ENCODE assay signal across 8 mouse cellular contexts in genomic region chr19:10388615-10389313, GRCm38 (mm10). TPM values are rescaled to one million over a fixed set of nuclear protein-coding genes. Genes with fewer than 3 reads are reported as not detected.
DNase-seq lines count a peak whose midpoint lies in the region; ATAC-seq and TF ChIP-seq lines count a peak whose summit lies in the region.

Gene Syt7, plus strand, starts transcription at chr19:10389090.

- H3K9me3 ChIP-seq in ES-E14 (ENCODE audit: control insufficient read depth, insufficient read depth, low read depth, low read length) = no peaks in the 10 kb centered on the region
- H3K9me3 ChIP-seq in forebrain, postnatal 0 days (ENCODE audit: low read length) = no peaks in the 10 kb centered on the region
- no peaks in the 10 kb centered on the region for H3K9me3 ChIP-seq in neural tube, embryonic 15.5 days (replicated peaks)

- H3K9ac ChIP-seq in ES-E14 (ENCODE audit: insufficient read depth, low read depth, low read length, poor library complexity, severe bottlenecking) = peak within 1 kb of the TSS; percentile 78
- H3K9ac ChIP-seq in forebrain, postnatal 0 days = peak within 1 kb of the TSS; percentile 81
- peak within 1 kb of the TSS; percentile 75 for H3K9ac ChIP-seq in neural tube, embryonic 15.5 days (replicated peaks)

- H3K36me3 ChIP-seq in ES-E14 (ENCODE audit: control insufficient read depth, insufficient read depth, low read length, poor library complexity, severe bottlenecking) = no peaks in the 10 kb centered on the region
- H3K36me3 ChIP-seq in forebrain, postnatal 0 days (ENCODE audit: insufficient read depth) = no peaks in the 10 kb centered on the region
- H3K36me3 ChIP-seq in neural tube, embryonic 15.5 days = no peaks in the 10 kb centered on the region

- TF ChIP-seq POLR2A in lung, adult 2 months (IDR thresholded peaks at IDR 0.05; ENCODE audit: borderline replicate concordance, extremely low read depth, low read depth, low read length) = no peak

- peak; percentile 86 for DNase-seq in ES-E14 (ENCODE audit: low read depth, low spot score)
- peak; percentile 91 for DNase-seq in cerebellum, adult 8-10 months
- peak; percentile 91 for DNase-seq in forebrain, postnatal 0 days
- peak; percentile 98 for DNase-seq in heart, postnatal 4 days
- DNase-seq in layer of hippocampus, adult 2 months (ENCODE audit: low spot score in 2 of 2) = peak; percentile 72 to 82
- DNase-seq in lung, adult 2 months = peak; percentile 92
- peak; percentile 95 for DNase-seq in testis, postnatal 14 days (ENCODE audit: low spot score)

- peak within 1 kb of the TSS; percentile 70 for H3K4me2 ChIP-seq in forebrain, postnatal 0 days (ENCODE audit: low read depth)
- peak within 1 kb of the TSS; percentile 76 for H3K4me2 ChIP-seq in neural tube, embryonic 15.5 days

- H3K4me3 ChIP-seq in ES-E14 (ENCODE audit: insufficient read depth in 1 of 2, low read depth in 1 of 2, low read length in 2 of 2, poor library complexity in 1 of 2, severe bottlenecking in 1 of 2) = peak within 1 kb of the TSS; percentile 73 to 78
- peak within 1 kb of the TSS; percentile 83 for H3K4me3 ChIP-seq in forebrain, postnatal 0 days (ENCODE audit: low read depth, low read length)
- H3K4me3 ChIP-seq in layer of hippocampus, adult 2 months = peak within 1 kb of the TSS; percentile 61
- peak within 1 kb of the TSS; percentile 76 for H3K4me3 ChIP-seq in lung, adult 2 months (replicated peaks; ENCODE audit: extremely low read depth, low read depth, low read length)
- H3K4me3 ChIP-seq in neural tube, embryonic 15.5 days (replicated peaks) = peak within 1 kb of the TSS; percentile 77

- in situ Hi-C loops in ES-E14 (cut with MboI; ENCODE audit: low sequenced_read_pairs in 2 of 2, unreplicated experiment in 2 of 2) = no loop called here

- ATAC-seq in forebrain, postnatal 0 days = peak; percentile 82
- ATAC-seq in neural tube, embryonic 15.5 days (ENCODE audit: low FRiP score) = peak; percentile 78

- no peak within 1 kb of the TSS for H3K27ac ChIP-seq in ES-E14 (ENCODE audit: insufficient read depth, low read depth, low read length, poor library complexity, severe bottlenecking)
- H3K27ac ChIP-seq in forebrain, postnatal 0 days (ENCODE audit: low read depth, low read length) = peak within 1 kb of the TSS; percentile 70
- H3K27ac ChIP-seq in layer of hippocampus, adult 2 months = peak within 1 kb of the TSS; percentile 95
- peak within 1 kb of the TSS; percentile 80 for H3K27ac ChIP-seq in neural tube, embryonic 15.5 days (replicated peaks)

- WGBS in forebrain, postnatal 0 days = under 1% methylated on average over 50 of the region's 78 CpGs
- WGBS in lung, adult 2 months = under 1% methylated on average over 71 of the region's 78 CpGs
- under 1% methylated on average over 64 of the region's 78 CpGs for WGBS in neural tube, embryonic 15.5 days

- H3K4me1 ChIP-seq in ES-E14 (ENCODE audit: control insufficient read depth in 2 of 2, insufficient read depth in 2 of 2, low read length in 2 of 2, poor library complexity in 1 of 2) = peaks cover 0 to 16% of the 10 kb centered on the region in 2 experiments; a peak in 2 of 4 replicates
- H3K4me1 ChIP-seq in forebrain, postnatal 0 days (ENCODE audit: insufficient read depth) = peaks cover 4% of the 10 kb centered on the region; the same call in 1 of the 2 replicates
- peaks cover 2% of the 10 kb centered on the region; the same call in 1 of the 2 replicates for H3K4me1 ChIP-seq in lung, adult 2 months (ENCODE audit: control insufficient read depth, insufficient read depth, low read length)
- peaks cover 53% of the 10 kb centered on the region for H3K4me1 ChIP-seq in neural tube, embryonic 15.5 days

- no peaks in the 10 kb centered on the region for H3K27me3 ChIP-seq in forebrain, postnatal 0 days (ENCODE audit: insufficient read depth, low read length)
- no peaks in the 10 kb centered on the region; the same call in 1 of the 2 replicates for H3K27me3 ChIP-seq in neural tube, embryonic 15.5 days (replicated peaks)

- TF ChIP-seq CTCF in forebrain, postnatal 0 days (IDR thresholded peaks at IDR 0.05; ENCODE audit: low read depth) = peak; percentile 50
- peak; percentile 75 for TF ChIP-seq CTCF in layer of hippocampus, adult 2 months (conservative IDR thresholded peaks at IDR 0.05)
- peak; percentile 5; the same call in 1 of the 2 replicates for TF ChIP-seq CTCF in lung, adult 2 months (IDR thresholded peaks at IDR 0.05; ENCODE audit: insufficient read depth, low read length)

TF ChIP-seq in ES-E14, 5 proteins besides CTCF, POLR2A, EP300 and RAD21:
- peak; percentile 60; the same call in 1 of the 2 replicates for TF ChIP-seq HCFC1 (IDR thresholded peaks at IDR 0.05; ENCODE audit: borderline replicate concordance, insufficient read depth, low read length)
- no peak for TF ChIP-seq ZNF384 (IDR thresholded peaks at IDR 0.05; ENCODE audit: low read depth, low read length)

RNA-seq across cellular contexts. Expression of gene Syt7, which starts in this region (rescaled TPM):
- total RNA-seq in ES-E14 (2012; rRNA removed) = 2.6 and 3.5 TPM in 2 replicates
- 91.6 and 110 TPM in 2 replicates for total RNA-seq in forebrain, postnatal 0 days (2014; rRNA removed)
- 14.9 and 19.2 TPM in 2 replicates for polyA plus RNA-seq in forebrain, postnatal 0 days (2015; fragmentation: Nextera tagmentation; extraction: Ambion mirVana)
- total RNA-seq in heart, postnatal 4 days (2021) = 10 to 100 TPM; 40.8 to 44.7 TPM
- total RNA-seq in layer of hippocampus, adult 2 months (2021) = 100 to 1,000 TPM; 315 to 321 TPM
- polyA plus RNA-seq in lung, adult 2 months (2012; rRNA removed) = 10.9 and 11.7 TPM in 2 replicates
- polyA plus RNA-seq in neural tube, embryonic 15.5 days (2015; fragmentation: Nextera tagmentation; extraction: Ambion mirVana) = 10.4 and 17.3 TPM in 2 replicates

Comparison
In these comparisons a context has a peak if more than half of its experiments do, and no peak if none do; other contexts are left out.
1. CTCF ChIP-seq: peak in every context shown above with its lines; median percentile 75 in layer of hippocampus, adult 2 months; 50 in forebrain, postnatal 0 days; 5 in lung, adult 2 months.